Mouse (Mus musculus) midbrain, postnatal 0 days (tissue): Measurements from ENCODE around the gene Nrxn1. TPM values are rescaled to one million over a fixed set of nuclear protein-coding genes. Genes with fewer than 3 reads are reported as not detected.

Experiments
- ATAC-seq: fragments of 200-750 bp; cut with Nextera tagmentation; 2 replicates; pipeline ENCODE4 v1.8.0; 2017; ENCODE audit warnings: moderate number of reproducible peaks, mild to moderate bottlenecking, moderate TSS enrichment, moderate library complexity; ENCODE audit not compliant: low FRiP score
- DNase-seq: peaks from one replicate; pipeline ENCODE4 v3.0.0-alpha.2; 2015; ENCODE audit warnings: low spot score
- H3K27ac ChIP-seq: fragments of 300-500 bp; sonication (generic); 2 replicates; pipeline ENCODE4 v1.5.1; 2014; ENCODE audit warnings: low read depth, mild to moderate bottlenecking, low read length, mixed read lengths
- H3K27me3 ChIP-seq: fragments of 300-500 bp; sonication (generic); 2 replicates; pipeline ENCODE4 v1.6.1; 2014; ENCODE audit warnings: low read length, control low read depth, mixed read lengths; ENCODE audit not compliant: insufficient read depth
- H3K36me3 ChIP-seq: fragments of 300-500 bp; sonication (generic); 2 replicates; pipeline ENCODE4 v1.6.1; 2014; ENCODE audit warnings: low read length, control low read depth, mixed read lengths; ENCODE audit not compliant: insufficient read depth
- H3K4me1 ChIP-seq: fragments of 300-500 bp; sonication (generic); 2 replicates; pipeline ENCODE4 v1.6.1; 2014; ENCODE audit warnings: mild to moderate bottlenecking, control low read depth, antibody characterized with exemption, low read length, mixed read lengths; ENCODE audit not compliant: insufficient read depth
- H3K4me2 ChIP-seq: fragments of 300-500 bp; sonication (generic); 2 replicates; pipeline ENCODE4 v1.6.1; 2014; ENCODE audit warnings: low read depth, mild to moderate bottlenecking, low read length, mixed read lengths; ENCODE audit not compliant: poor library complexity, severe bottlenecking
- H3K4me3 ChIP-seq: fragments of 300-500 bp; sonication (generic); 2 replicates; pipeline ENCODE4 v1.5.1; 2014; ENCODE audit warnings: low read depth, mild to moderate bottlenecking, low read length, moderate library complexity
- H3K9ac ChIP-seq: fragments of 300-500 bp; sonication (generic); replicated peaks from 2 replicates; pipeline ENCODE4 v1.6.1; 2014; ENCODE audit warnings: mild to moderate bottlenecking, low read length, moderate library complexity, mixed read lengths; ENCODE audit not compliant: poor library complexity, severe bottlenecking
- H3K9me3 ChIP-seq: fragments of 300-500 bp; sonication (generic); 2 replicates; pipeline ENCODE4 v1.6.1; 2016; ENCODE audit warnings: low read length, control low read depth
- CTCF ChIP-seq: IDR thresholded peaks from 2 replicates; pipeline ENCODE4 v1.5.1; 2016; ENCODE audit warnings: antibody characterized with exemption, mild to moderate bottlenecking
- WGBS: fragments of 180-500 bp; shearing (Covaris S2); extraction: QIAGEN DNeasy Blood & Tissue Kit; methylation state at CpG from one replicate; pipeline ENCODE4 v1.1.7; 2014; 5-methylcytosine and 5-hydroxymethylcytosine counted together
- polyA plus RNA-seq: library from polyadenylated mRNA; unstranded; fragments of >200 nt; fragmentation: Nextera tagmentation; extraction: Ambion mirVana; gene quantifications from 2 replicates; pipeline ENCODE4 v1.2.1, GENCODE M21; 2015
- total RNA-seq: library from RNA; depleted of rRNA; stranded (reverse); fragments of >200 nt; gene quantifications from 2 replicates; pipeline ENCODE4 v1.2.3, GENCODE M21; 2014

Nrxn1 gene
- total and polyA plus RNA-seq, 2 experiments from 2014 or later: 240 to 472 TPM

- Histone ChIP-seq H3K4me1 (no peaks in the 10 kb centered on the region), H3K27me3 (no peaks in the 10 kb centered on the region), H3K4me3 (no peak overlapping the region), H3K9me3 (no peaks in the 10 kb centered on the region), H3K9ac (no peak overlapping the region), H3K27ac (no peak overlapping the region), H3K4me2 (no peak overlapping the region), H3K36me3 (no peaks in the 10 kb centered on the region)
- ATAC-seq (no peak), DNase-seq (no peak)
- 51% methylated on average over 2 of the region's 2 CpGs for WGBS
- TF ChIP-seq CTCF: no peak
Observed at GRCm38 (mm10) chr17:90796974-90797373, 295.9 kb downstream of the Nrxn1 start.

DNA sequence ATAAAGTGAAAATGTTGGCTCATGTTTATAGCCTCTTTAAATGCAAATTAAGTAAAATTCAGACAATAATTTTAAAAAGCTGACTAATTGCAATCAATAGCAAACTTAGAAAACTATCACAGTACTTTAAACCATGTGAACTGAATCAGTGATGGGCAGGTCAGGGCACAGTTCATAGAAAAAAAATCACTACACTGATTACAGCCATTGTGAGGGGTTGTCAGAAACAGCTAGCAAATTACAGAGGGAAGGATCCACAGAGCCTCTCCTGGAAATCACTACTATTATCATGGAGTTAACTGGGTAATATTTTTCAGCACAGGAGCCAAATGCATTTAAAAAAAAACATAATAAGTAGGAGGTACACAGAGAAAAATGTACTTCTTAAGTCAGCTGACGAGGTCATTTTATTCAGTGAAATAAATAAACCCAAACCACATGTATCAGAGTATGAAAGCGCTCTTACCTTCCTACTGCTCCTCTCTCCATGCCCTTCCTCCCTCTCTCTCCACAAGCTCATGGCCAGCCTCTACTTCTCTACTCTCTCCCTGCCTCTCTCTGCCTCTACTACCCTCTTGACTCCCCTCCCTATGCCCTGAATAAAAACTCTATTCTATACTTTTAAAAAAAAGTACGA, 304.3 kb downstream of the Nrxn1 start:
- no peaks in the 10 kb centered on the region for H3K36me3 ChIP-seq
- 84% methylated on average over 3 of the region's 3 CpGs for WGBS
- H3K4me1 ChIP-seq: no peaks in the 10 kb centered on the region
- DNase-seq (no peak), ATAC-seq (no peak)
- no peak for TF ChIP-seq CTCF
- no peaks in the 10 kb centered on the region for H3K9me3 ChIP-seq
- H3K4me2 ChIP-seq: no peak overlapping the region
- H3K9ac ChIP-seq: no peak overlapping the region
- no peak overlapping the region for H3K27ac ChIP-seq
- no peak overlapping the region for H3K4me3 ChIP-seq
- no peaks in the 10 kb centered on the region for H3K27me3 ChIP-seq

- DNase-seq (no peak), ATAC-seq (no peak)
- TF ChIP-seq CTCF: no peak
- H3K27ac ChIP-seq: no peak overlapping the region
- no peaks in the 10 kb centered on the region for H3K27me3 ChIP-seq
- no peak overlapping the region for H3K4me3 ChIP-seq
- H3K4me2 ChIP-seq: no peak overlapping the region
- H3K4me1 ChIP-seq: no peaks in the 10 kb centered on the region
- H3K9ac ChIP-seq: no peak overlapping the region
- no peaks in the 10 kb centered on the region for H3K9me3 ChIP-seq
- H3K36me3 ChIP-seq: no peaks in the 10 kb centered on the region
- 24% methylated on average over 1 of the region's 1 CpGs for WGBS
Observed at GRCm38 (mm10) chr17:90788040-90788439, 304.8 kb downstream of the Nrxn1 start.

GRCm38 (mm10) chr17:90787121-90787788, 305.6 kb downstream of the Nrxn1 start:
- 85% methylated on average over 5 of the region's 5 CpGs for WGBS
- no peak overlapping the region for H3K9ac ChIP-seq
- H3K9me3 ChIP-seq: no peaks in the 10 kb centered on the region
- no peak overlapping the region for H3K4me3 ChIP-seq
- H3K4me2 ChIP-seq: no peak overlapping the region
- no peak overlapping the region for H3K27ac ChIP-seq
- ATAC-seq: no peak
- H3K4me1 ChIP-seq: no peaks in the 10 kb centered on the region
- H3K36me3 ChIP-seq: no peaks in the 10 kb centered on the region
- no peak for DNase-seq
- no peak for TF ChIP-seq CTCF
- H3K27me3 ChIP-seq: no peaks in the 10 kb centered on the region

DNA sequence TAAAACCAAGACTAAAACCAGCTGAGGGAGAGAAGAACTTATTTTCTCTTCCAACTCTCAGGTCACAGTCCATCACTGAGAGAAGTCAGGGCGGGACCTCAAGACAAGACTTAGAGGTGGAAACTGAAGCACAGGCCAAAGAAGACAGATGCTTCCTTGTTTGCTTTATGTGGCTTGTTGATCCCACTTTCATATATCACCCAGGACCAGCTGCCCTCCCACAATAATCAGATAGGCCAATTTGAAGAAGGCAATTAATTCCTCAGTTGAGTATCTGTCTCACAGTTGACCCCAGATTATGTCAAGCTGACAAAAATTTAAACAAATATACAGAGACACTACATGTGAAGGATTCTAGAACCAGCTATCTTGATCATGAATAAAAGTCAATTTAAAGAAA, 312.4 kb downstream of the Nrxn1 start:
- Histone ChIP-seq H3K27me3 (no peaks in the 10 kb centered on the region), H3K27ac (no peak overlapping the region), H3K4me1 (no peaks in the 10 kb centered on the region), H3K9me3 (no peaks in the 10 kb centered on the region), H3K9ac (no peak overlapping the region), H3K4me2 (no peak overlapping the region), H3K4me3 (no peak overlapping the region), H3K36me3 (no peaks in the 10 kb centered on the region)
- WGBS: 91% methylated on average over 1 of the region's 1 CpGs
- no peak for TF ChIP-seq CTCF
- ATAC-seq (no peak), DNase-seq (no peak)

GRCm38 (mm10) chr17:90775397-90775796, 317.5 kb downstream of the Nrxn1 start:
- no peak for TF ChIP-seq CTCF
- Histone ChIP-seq H3K4me3 (no peak overlapping the region), H3K36me3 (no peaks in the 10 kb centered on the region), H3K27ac (0 out of 2 replicates have a peak overlapping the region, but pooled peaks have one; percentile 26), H3K4me1 (no peaks in the 10 kb centered on the region), H3K27me3 (no peaks in the 10 kb centered on the region), H3K9me3 (no peaks in the 10 kb centered on the region), H3K9ac (no peak overlapping the region), H3K4me2 (no peak overlapping the region)
- 73% methylated on average over 3 of the region's 3 CpGs for WGBS
- no peak for DNase-seq
- ATAC-seq: no peak
